Comparison of ENCODE assay signal across 10 mouse cellular contexts in the genomic region with DNA sequence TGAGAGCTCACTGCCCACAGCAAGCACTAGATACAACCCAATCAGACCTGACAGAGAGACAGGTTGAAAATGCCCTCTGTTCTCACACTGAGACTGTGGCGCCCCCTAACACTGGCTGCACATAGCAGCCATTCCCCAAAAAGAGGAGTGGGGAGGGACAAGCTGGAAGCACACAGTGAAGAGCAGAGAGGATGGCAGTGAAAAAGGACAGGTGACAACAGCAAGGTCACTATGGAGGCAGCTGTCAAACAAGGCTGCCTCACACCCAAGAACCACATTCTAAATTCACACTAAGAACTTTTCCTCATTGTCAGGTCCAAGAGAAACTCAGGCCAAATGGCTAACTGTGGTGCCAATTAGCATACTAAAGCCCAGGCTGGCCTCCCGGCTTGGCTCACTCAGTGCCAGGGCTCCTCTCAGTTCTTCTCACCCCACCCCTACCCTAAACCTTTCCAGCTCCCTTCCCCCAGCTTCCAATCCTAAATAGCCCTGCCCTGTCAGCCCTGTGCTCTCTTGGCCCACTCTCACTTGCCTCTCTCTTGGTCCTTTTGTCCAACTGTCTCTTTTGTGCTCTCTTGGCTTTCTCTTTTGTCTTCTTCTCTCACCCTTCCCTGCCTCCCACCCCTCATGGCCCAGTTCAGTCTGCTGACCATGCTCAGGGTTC.
DNase-seq lines count a peak whose midpoint lies in the region; ATAC-seq and TF ChIP-seq lines count a peak whose summit lies in the region.
"Had no signal": no experiment of that assay in that cellular context is flagged by ENCODE, and none has a peak within 500 bp of the region (broad histone marks: within the 10 kb centered on the region; RNA-seq: fewer than 3 reads in every experiment).

No protein-coding gene starts in this region.

- H3K4me3 ChIP-seq in liver, embryonic 14.5 days (ENCODE audit: insufficient read depth in 1 of 2, low read depth in 2 of 2, low read length in 2 of 2): no peak overlapping the region
- no peak overlapping the region for H3K4me3 ChIP-seq in forebrain, embryonic 15.5 days
- no peak overlapping the region for H3K4me3 ChIP-seq in midbrain, embryonic 13.5 days (replicated peaks)
- H3K4me3 ChIP-seq: heart, embryonic 15.5 days had no signal

- H3K27ac ChIP-seq in liver, embryonic 14.5 days: no peak overlapping the region
- H3K27ac ChIP-seq in forebrain, embryonic 15.5 days (replicated peaks): 0 out of 2 replicates have a peak overlapping the region, but pooled peaks have one; percentile 19
- no peak overlapping the region for H3K27ac ChIP-seq in midbrain, embryonic 13.5 days
- H3K27ac ChIP-seq: heart, embryonic 15.5 days had no signal

- H3K9me3 ChIP-seq in liver, embryonic 14.5 days (ENCODE audit: control insufficient read depth, low read length): no peaks in the 10 kb centered on the region
- H3K9me3 ChIP-seq in forebrain, embryonic 15.5 days: no peaks in the 10 kb centered on the region
- H3K9me3 ChIP-seq in midbrain, embryonic 13.5 days: no peaks in the 10 kb centered on the region
- H3K9me3 ChIP-seq: heart, embryonic 15.5 days had no signal

- TF ChIP-seq EP300 in liver, embryonic 14.5 days (IDR thresholded peaks at IDR 0.05; ENCODE audit: low read depth): no peak

- ATAC-seq in liver, embryonic 14.5 days (ENCODE audit: insufficient read depth): no peak
- ATAC-seq in cerebellum, adult (ENCODE audit: insufficient number of reproducible peaks, low FRiP score, low TSS enrichment): peak; percentile 53
- peak; percentile 88 for ATAC-seq in forebrain, embryonic 15.5 days (replicated peaks)
- peak; percentile 74 for ATAC-seq in midbrain, embryonic 13.5 days
- no peak for ATAC-seq in erythroid progenitor cell, adult 5-6 weeks (replicated peaks; ENCODE audit: low FRiP score, poor library complexity, severe bottlenecking)
- ATAC-seq: Patski had no signal

- no peaks in the 10 kb centered on the region for H3K27me3 ChIP-seq in liver, embryonic 14.5 days (ENCODE audit: control insufficient read depth, insufficient read depth, low read length)
- no peaks in the 10 kb centered on the region for H3K27me3 ChIP-seq in forebrain, embryonic 15.5 days
- no peaks in the 10 kb centered on the region for H3K27me3 ChIP-seq in midbrain, embryonic 13.5 days
- H3K27me3 ChIP-seq: heart, embryonic 15.5 days; Patski had no signal

- no peak overlapping the region for H3K9ac ChIP-seq in liver, embryonic 14.5 days (replicated peaks)
- no peak overlapping the region for H3K9ac ChIP-seq in forebrain, embryonic 15.5 days (replicated peaks)
- H3K9ac ChIP-seq in midbrain, embryonic 13.5 days (replicated peaks): no peak overlapping the region
- H3K9ac ChIP-seq: heart, embryonic 15.5 days had no signal

- H3K4me2 ChIP-seq in liver, embryonic 14.5 days (ENCODE audit: low read depth): no peak overlapping the region
- no peak overlapping the region for H3K4me2 ChIP-seq in forebrain, embryonic 15.5 days (replicated peaks)
- H3K4me2 ChIP-seq in midbrain, embryonic 13.5 days (replicated peaks): no peak overlapping the region
- H3K4me2 ChIP-seq: heart, embryonic 15.5 days had no signal

- WGBS in liver, embryonic 14.5 days (ENCODE audit: insufficient replicate concordance): 73% methylated on average over 2 of the region's 2 CpGs
- 29% methylated on average over 2 of the region's 2 CpGs for WGBS in forebrain, embryonic 15.5 days
- 21% methylated on average over 2 of the region's 2 CpGs for WGBS in midbrain, embryonic 13.5 days

- TF ChIP-seq CTCF in liver, embryonic 14.5 days (IDR thresholded peaks at IDR 0.05; ENCODE audit: low read depth): peak; percentile 36

- no peaks in the 10 kb centered on the region for H3K36me3 ChIP-seq in liver, embryonic 14.5 days (replicated peaks; ENCODE audit: control insufficient read depth, insufficient read depth, low read depth)
- no peaks in the 10 kb centered on the region for H3K36me3 ChIP-seq in forebrain, embryonic 15.5 days
- no peaks in the 10 kb centered on the region for H3K36me3 ChIP-seq in midbrain, embryonic 13.5 days
- H3K36me3 ChIP-seq: heart, embryonic 15.5 days had no signal

- DNase-seq in liver, embryonic 14.5 days (ENCODE audit: low read depth in 3 of 3, low spot score in 3 of 3): no peak
- DNase-seq in liver: no peak
- DNase-seq in testis, postnatal 14 days (ENCODE audit: low spot score): no peak
- DNase-seq in urinary bladder, postnatal 4 days (ENCODE audit: low spot score in 2 of 2): no peak

- peaks cover 0 to 4% of the 10 kb centered on the region in 2 experiments; a peak in 2 of 4 replicates for H3K4me1 ChIP-seq in liver, embryonic 14.5 days (replicated peaks; ENCODE audit: control insufficient read depth in 2 of 2, insufficient read depth in 2 of 2, low read length in 1 of 2)
- peaks cover 8% of the 10 kb centered on the region for H3K4me1 ChIP-seq in forebrain, embryonic 15.5 days
- peaks cover 12% of the 10 kb centered on the region; the same call in 1 of the 2 replicates for H3K4me1 ChIP-seq in midbrain, embryonic 13.5 days (replicated peaks)

Comparison
In these comparisons a context has a peak if more than half of its experiments do, and no peak if none do; other contexts are left out.
1. ATAC-seq: peak in cerebellum, adult (single experiment), forebrain, embryonic 15.5 days (single experiment) and midbrain, embryonic 13.5 days (single experiment); none in liver, embryonic 14.5 days (single experiment) and erythroid progenitor cell, adult 5-6 weeks (single experiment).